Mouse (Mus musculus) thymus, postnatal 0 days (tissue): Measurements from ENCODE around the gene Lgals3bp. TPM values are rescaled to one million over a fixed set of nuclear protein-coding genes. Genes with fewer than 3 reads are reported as not detected.
A peak's percentile ranks its signal among the peaks of the same experiment; 100 is the strongest.

Source experiments
- DNase-seq: peaks from one replicate; pipeline ENCODE4 v3.0.0-alpha.2; 2015; ENCODE audit warnings: low spot score
- polyA plus RNA-seq: library from polyadenylated mRNA; unstranded; fragments of >200 nt; fragmentation: Nextera tagmentation; extraction: Ambion mirVana; gene quantifications from 2 replicates; pipeline ENCODE4 v1.2.1, GENCODE M21; 2015

Lgals3bp gene
- polyA plus RNA-seq, 1 experiment from 2014 or later: 100.0 TPM

DNA sequence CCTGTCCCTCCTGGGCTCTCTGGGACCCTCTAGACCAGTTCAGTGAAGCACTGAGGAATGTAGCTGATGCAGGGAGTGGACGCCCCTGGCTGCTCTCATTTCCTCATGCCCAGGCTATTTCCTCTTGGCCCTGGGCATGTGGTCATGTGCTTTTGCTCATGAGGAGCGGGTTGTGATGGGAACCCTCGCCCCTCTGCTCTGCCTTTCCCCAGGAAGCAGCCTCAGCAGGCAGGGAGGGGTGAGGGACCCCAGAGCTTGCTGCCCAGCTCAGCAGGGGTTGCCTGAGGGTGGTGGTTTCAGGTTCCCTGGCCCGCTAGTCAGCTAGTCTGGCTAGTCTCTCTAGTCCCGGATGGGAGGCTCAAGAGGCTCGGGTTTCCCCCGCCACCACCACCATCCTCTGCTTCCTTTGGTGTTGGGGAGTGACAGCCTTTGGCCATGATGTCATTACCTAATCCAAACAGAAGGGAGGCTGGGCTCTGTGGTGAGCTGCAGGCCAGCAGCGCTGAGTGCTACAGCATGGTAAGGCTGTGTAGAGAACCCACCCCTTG is 38.8 kb downstream of the Lgals3bp start:
- DNase-seq: no peak

DNA sequence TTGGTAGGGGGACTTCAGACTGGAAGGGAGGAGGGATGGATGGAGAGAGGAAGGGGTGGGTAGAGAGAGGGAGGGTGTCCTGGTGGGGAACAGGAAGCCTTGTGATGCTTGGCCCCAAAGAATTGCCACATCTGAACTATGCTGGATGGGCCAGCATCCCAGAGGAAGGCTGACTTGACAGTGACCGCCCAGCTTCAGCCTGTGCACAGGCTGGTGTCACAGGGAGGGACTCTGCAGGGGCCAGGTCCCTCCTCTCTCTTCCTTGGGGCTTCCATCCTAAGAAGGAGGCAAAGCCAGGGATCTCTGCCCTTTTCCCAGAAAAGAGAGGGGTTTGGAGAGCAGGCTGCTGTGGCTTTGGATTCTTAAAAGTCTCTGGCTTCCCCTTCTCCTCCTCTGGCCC is 39.4 kb downstream of the Lgals3bp start:
- no peak for DNase-seq

DNA sequence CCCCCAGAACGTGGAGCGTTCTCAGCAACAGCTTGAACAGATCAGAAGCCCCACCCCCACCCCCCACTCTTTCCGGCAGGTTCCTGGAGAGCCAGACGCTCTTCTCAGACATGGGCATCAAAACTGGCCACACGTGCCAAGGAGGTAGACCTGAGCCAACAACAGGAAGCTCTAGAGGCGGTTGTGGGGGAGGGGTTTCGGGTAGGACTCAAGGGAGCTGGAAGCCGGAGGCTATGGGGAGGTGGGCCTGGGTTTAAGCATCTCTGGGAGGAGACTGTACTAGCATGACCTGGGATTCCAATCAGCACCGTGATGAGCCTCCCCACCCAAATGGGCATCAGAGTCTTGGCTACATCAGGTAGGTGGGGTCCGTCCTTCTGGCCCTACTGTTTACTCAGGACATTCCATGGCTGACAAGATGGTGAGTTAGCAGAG is 41.0 kb downstream of the Lgals3bp start:
- peak; percentile 22 for DNase-seq

DNA sequence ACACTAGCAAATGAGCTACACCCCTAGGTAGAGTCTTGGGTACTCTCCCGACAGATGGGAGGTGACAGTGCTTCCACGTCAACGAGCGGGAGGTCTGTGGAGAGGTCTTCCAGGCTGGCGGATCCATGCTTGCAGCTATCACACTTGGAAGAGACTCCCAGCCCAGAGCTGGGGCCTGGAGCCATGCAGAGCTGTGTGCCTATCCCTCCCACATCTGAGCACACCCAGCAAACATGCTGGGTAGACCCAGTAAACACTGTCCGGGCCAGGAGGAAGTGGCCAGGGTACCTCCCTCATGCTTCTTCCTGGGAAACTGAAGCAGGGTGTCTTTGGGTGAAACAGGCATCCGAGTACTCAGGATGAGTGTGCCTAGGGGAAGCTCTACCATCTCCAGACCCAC is 41.4 kb downstream of the Lgals3bp start:
- no peak for DNase-seq

DNA sequence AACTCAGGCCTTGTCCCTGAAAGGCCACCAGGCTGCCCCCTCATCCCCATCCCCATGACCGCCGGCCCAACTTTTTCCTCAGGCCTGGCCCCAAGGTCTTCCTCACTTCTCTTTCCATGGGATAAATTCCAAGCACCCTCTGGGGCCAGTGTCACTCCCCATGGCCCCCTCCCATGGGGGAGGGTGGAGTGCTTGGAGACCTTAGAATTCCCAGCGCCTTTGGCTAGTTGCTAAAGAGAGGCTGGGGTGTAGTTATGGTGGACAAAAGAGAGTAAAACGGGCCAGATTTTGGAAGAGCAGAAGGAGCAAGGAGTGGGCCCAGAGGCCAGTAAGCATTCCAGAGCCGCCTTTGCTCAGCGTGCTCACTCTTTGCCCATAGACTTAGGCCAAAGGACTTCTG is 46.3 kb downstream of the Lgals3bp start, which contains the start of gene Timp2:
TSS of gene Timp2 (minus strand) at position 101 of the 400 bp plus-strand sequence.
- no peak for DNase-seq

DNA sequence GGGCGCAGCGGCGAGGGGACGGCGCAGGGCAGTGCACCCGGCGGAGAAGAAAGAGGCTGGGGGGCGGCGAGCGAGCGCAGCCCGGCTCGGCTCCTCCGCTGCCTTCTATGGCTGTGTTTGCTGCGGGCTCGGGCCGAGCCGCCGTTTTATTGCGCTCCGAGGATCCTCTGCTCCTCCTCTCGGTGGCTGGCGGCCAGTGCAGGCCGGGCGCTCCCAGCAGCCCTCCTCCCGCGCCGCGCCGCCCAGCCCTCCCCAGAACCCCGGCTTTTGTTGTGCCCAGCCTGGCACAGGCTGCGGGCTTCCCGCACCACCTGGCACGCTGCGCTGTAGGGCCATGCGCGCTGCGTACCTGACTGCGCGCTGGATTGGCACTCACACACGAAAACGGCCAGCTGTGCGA is 46.7 kb downstream of the Lgals3bp start:
- peak; percentile 87 for DNase-seq

DNA sequence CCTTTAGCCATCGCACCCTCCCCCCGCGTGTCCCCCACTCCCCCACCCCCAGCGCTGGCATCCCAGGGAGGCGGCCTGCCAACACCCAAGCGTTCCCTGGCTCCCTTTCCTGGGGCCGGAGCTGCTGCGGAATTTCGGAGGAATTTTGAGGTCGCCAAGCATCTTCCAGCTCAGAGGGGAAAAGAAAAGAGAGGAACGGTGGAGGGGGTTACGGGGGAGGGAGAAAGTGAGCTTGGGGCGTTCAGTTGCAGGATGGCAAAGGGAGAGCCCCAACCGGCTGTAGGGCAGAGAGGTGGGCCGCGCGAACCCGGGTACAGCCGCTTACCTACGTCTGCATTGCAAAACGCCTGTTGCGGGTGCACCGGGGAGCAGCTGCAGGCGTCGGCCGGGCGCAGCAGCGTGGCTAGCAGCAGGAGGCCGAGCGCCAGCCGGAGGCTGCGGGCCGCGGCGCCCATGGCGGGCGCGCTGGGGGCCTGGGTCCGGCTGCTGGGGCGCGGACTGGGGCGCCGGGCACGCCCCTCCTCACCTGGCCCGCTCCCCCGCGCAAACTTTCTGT is 47.2 kb downstream of the Lgals3bp start:
- DNase-seq: no peak

DNA sequence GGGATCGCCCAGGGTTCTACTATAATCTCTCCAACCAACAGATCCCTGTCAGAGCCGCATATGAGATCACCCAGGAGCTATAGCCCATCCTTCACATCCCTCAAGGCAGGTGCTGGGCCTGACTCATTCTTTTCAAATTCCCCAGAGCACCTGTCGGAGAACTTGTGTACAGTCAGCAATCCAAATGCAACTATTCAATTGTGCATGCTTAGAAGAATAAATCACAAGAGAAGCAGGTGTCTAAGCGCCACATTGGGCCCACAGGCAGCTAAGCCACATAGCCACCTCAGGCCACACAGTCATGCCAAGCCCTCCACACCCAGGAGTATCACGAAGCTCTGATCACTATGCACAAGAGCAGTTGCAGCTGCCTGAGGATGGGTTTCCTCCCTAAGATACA is 52.4 kb downstream of the Lgals3bp start:
- peak; percentile 29 for DNase-seq

DNA sequence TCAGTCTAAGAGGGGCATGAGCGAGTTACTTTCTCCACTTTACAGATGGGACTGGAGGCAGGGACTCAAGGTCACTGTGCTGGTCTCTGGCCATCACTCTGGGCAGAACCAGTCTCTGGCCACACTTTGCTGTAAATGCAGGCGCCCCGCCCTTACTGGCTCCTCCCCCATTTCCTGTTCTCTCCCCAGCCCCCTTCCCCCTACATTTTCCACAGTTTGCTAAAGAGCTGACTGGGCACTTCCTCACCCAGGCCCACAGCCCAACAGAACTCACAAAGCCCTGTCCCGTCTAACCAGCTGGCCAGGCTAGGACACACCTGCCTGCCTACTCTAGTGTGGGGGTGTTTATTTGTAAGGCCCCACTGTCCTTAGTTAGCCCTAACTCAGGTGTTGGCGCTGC is 53.0 kb downstream of the Lgals3bp start:
- peak; percentile 73 for DNase-seq

DNA sequence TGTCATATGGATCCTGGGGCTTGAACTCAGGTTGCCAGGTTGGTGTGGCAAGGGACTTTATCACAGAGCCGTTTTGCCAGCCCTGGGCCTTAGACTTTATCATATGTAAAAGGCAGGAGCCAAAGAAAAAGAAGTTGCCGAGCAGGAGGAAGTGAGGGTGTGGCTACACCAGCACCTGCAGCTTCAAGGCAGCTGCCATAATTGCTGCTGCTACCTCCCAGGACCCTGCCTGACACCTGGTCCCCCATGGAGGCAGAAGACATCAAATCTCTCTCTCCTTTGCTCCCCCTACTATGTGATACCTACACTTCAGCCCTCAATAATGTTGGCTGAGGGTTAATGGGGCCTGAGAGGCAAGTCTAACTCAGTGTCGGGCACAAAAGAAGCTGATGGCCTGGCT is 53.5 kb downstream of the Lgals3bp start:
- DNase-seq: peak; percentile 85

DNA sequence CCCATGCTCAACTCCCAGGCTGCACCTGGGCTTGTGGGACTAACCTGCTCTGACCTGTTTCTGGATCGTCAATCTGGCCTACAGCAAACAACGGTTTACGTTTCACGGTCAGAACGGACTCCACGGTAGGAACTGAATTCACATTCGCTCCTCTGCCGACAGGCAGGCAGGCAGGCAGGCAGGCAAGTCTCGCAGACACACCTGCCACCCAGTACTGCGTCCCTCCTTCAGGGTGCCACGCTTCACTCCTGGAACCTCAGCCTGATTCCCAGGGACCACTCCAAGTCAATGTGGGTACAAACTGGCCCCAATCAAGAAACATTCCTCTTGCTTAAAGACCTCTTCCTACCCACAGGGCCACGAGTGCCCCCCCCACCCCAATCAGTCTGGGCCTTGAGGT is 54.0 kb downstream of the Lgals3bp start:
- DNase-seq: peak; percentile 25

DNA sequence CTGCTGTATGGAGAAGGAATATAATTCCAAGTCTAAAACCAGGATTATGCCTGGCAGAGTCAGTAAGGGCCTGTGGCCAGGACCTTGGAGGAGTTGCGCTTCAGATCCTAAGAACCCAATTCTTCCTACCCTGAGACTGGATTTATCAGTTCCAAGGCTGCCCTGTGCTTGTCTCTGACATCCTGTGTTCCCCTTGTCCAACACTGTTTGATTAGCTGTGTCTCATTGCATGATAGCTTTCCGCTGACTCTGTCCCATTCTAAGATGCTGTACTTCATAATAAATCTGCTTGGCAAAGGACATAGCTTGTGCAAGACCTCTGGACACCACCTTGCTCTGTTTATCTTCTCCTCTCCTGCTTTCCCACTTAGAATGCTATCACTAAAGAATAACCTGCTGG is 54.5 kb downstream of the Lgals3bp start:
- DNase-seq: no peak

DNA sequence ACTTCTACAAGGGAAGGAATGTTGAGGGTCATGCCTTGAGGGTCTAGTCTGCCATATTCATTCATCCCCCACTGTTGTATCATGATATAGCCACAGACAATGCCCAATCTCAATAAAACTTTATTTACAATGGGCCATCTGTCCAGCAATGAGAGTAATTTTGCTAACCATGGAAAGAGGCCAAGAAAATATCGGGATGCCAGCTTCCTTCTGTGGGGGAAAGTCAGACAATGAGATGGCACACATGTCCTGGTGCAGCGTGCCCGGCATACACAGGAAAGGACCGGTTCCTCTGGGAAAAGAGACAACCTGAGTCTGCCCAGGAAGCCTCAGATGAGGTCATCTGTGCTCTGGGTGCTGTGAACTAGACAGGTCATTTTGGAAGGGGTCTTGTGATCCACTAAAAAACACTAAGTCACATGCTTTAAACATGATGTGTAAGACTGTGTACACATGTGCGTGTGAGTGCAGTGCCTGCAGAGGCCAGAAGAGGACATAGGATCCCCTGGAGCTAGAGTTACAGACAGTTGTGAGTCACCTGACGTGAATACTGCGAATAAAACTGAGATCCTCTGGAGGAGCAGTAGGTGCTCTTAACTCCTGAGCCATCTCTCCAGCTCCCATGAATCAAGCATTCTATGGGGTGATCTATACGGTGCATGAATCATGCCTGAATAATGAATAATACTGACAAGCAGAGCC is 55.3 kb downstream of the Lgals3bp start:
- DNase-seq: peak; percentile 34

DNA sequence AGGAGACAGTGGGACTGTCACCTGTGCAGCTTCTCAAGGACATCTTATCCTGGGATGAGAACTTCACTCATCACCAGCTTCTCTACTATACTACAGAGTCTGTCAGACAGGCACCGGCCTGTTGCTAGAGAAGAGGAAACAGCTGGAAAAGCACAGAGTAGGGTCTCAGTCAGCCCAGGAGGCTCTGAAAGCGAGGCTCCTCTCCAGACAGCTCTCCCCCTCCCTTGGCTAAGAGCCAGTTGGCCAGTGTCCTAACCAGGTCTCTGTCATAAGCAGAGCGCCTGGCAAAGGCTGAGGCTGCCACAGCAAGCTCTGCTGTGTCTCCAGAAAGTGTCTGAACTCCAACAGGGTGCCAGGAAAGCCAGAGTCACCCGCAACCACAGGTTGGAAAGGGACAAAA is 56.2 kb downstream of the Lgals3bp start:
- DNase-seq: no peak

DNA sequence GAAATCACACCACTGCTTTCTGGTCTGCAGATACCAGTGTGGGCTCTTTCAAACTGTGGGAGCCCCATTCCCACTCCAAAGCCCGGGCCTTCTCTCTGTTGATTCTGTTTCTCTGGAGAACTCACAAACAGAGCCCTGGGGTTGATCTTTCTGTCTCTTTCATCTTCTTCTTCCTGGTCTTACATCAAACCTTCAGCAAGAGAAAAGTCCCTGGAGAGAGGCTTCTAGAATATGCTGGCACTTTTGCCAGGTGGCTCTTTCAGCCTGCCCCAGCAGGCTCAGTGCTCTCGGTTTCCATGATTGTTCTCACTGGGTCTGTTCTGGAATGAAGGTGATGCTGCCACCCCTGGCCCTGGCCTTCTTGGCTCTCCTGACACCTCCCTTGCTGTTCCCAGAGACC is 58.3 kb downstream of the Lgals3bp start:
- DNase-seq: no peak

Other genes with a start within 250 kb of the Lgals3bp start
- 44.7 and 46.1 TPM in 2 replicates for gene Cyth1, start 153.5 kb downstream of the Lgals3bp start, polyA plus RNA-seq
- gene Usp36, start 111.8 kb downstream of the Lgals3bp start, polyA plus RNA-seq: 13.0 and 15.2 TPM in 2 replicates
- 0.21 and 0.30 TPM in 2 replicates for gene Cep295nl, start 59.6 kb downstream of the Lgals3bp start, polyA plus RNA-seq
- gene Timp2, start 46.4 kb downstream of the Lgals3bp start, polyA plus RNA-seq: 45.1 and 45.2 TPM in 2 replicates
- 24.6 and 26.6 TPM in 2 replicates for gene Cant1, start 17.0 kb upstream of the Lgals3bp start, polyA plus RNA-seq
- gene C1qtnf1, start 26.1 kb upstream of the Lgals3bp start, polyA plus RNA-seq: 2.4 and 2.8 TPM in 2 replicates
- 16.0 and 17.1 TPM in 2 replicates for gene Engase, start 74.7 kb upstream of the Lgals3bp start, polyA plus RNA-seq